ENCODE assay signal across 27 mouse cellular contexts in the genomic region with DNA sequence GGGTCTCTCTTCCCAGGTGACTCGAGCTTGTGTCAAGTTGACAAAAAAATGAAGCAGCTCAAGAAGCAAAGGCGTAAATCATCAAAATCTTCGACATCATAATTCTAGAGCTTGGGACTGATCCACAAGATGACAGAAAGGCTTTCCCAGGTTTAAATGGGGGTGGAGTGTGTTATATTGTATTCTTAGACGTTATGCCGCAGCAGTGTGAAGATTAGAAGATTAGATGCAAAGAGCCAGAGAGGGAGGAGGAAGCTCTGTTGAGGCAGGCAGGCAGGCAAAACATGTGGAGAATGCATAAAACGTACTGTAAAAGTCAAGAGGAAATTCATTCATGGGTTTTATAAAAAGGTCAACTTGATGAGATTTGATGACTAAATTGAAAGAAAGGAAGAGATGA.
"Had no signal": no experiment of that assay in that cellular context is flagged by ENCODE, and none has a peak within 500 bp of the region (broad histone marks: within the 10 kb centered on the region; RNA-seq: fewer than 3 reads in every experiment).

No protein-coding gene starts in this region.

- H3K36me3 ChIP-seq: embryonic facial prominence, embryonic 10.5 days; embryonic facial prominence, embryonic 12.5 days; embryonic facial prominence, embryonic 13.5 days; embryonic facial prominence, embryonic 15.5 days; forebrain, embryonic 10.5 days; forebrain, embryonic 12.5 days; forebrain, embryonic 15.5 days had no signal

- H3K9me3 ChIP-seq: embryonic facial prominence, embryonic 10.5 days; embryonic facial prominence, embryonic 12.5 days; embryonic facial prominence, embryonic 13.5 days; embryonic facial prominence, embryonic 15.5 days; forebrain, embryonic 10.5 days; forebrain, embryonic 12.5 days; forebrain, embryonic 13.5 days; forebrain, embryonic 15.5 days had no signal

- H3K4me2 ChIP-seq: embryonic facial prominence, embryonic 12.5 days; embryonic facial prominence, embryonic 13.5 days; embryonic facial prominence, embryonic 15.5 days; forebrain, embryonic 12.5 days; forebrain, embryonic 13.5 days; forebrain, embryonic 15.5 days had no signal

- ATAC-seq: forebrain, embryonic 13.5 days; forebrain, embryonic 14.5 days; forebrain, embryonic 15.5 days; forebrain, embryonic 16.5 days; forebrain, postnatal 0 days had no signal

- H3K4me1 ChIP-seq: embryonic facial prominence, embryonic 10.5 days; embryonic facial prominence, embryonic 12.5 days; embryonic facial prominence, embryonic 13.5 days; embryonic facial prominence, embryonic 15.5 days had no signal

- H3K9ac ChIP-seq: embryonic facial prominence, embryonic 12.5 days; embryonic facial prominence, embryonic 13.5 days; embryonic facial prominence, embryonic 15.5 days; forebrain, embryonic 12.5 days; forebrain, embryonic 13.5 days; forebrain, embryonic 15.5 days; forebrain, postnatal 0 days had no signal

- H3K27me3 ChIP-seq: embryonic facial prominence, embryonic 12.5 days; embryonic facial prominence, embryonic 13.5 days; embryonic facial prominence, embryonic 15.5 days; forebrain, embryonic 12.5 days had no signal

- H3K27ac ChIP-seq: embryonic facial prominence, embryonic 10.5 days; embryonic facial prominence, embryonic 12.5 days; embryonic facial prominence, embryonic 13.5 days; embryonic facial prominence, embryonic 15.5 days; forebrain, embryonic 10.5 days; forebrain, embryonic 12.5 days; forebrain, embryonic 13.5 days; forebrain, embryonic 15.5 days; gastrocnemius, adult 2 months; heart, adult 2 months had no signal

- DNase-seq: cerebellum, adult 9-10 months; cerebellum, adult 9-11 months; cerebellum, postnatal 10 days; cerebellum, postnatal 14 days; cerebellum, postnatal 25 days; cerebellum, postnatal 36 days; embryo, embryonic 11 days; forebrain, postnatal 0 days; gastrocnemius, adult 2 months; gastrocnemius, postnatal 10 days; gastrocnemius, postnatal 14 days; gastrocnemius, postnatal 25 days; gastrocnemius, postnatal 36 days; heart, adult 11 months; heart, adult 18-20 months; heart, adult 2 months had no signal

- H3K4me3 ChIP-seq: embryonic facial prominence, embryonic 10.5 days; embryonic facial prominence, embryonic 12.5 days; embryonic facial prominence, embryonic 13.5 days; embryonic facial prominence, embryonic 15.5 days; erythroblast, embryonic 14.5 days; forebrain, embryonic 10.5 days; forebrain, embryonic 12.5 days; forebrain, embryonic 13.5 days; forebrain, embryonic 15.5 days; gastrocnemius, adult 2 months; heart, adult 2 months had no signal
